Mouse (Mus musculus): ENCODE data around the gene Dclre1c. TPM values are rescaled to one million over a fixed set of nuclear protein-coding genes. Genes with fewer than 3 reads are reported as not detected.
"Not testable (repeated sequence)": the region's sequence is repeated elsewhere in the genome, so short reads cannot be mapped to it uniquely, and the experiment has no call there.

Gene Dclre1c
- total RNA-seq (2014; rRNA removed) (6.8 and 9.6 TPM in 2 replicates), polyA plus RNA-seq (2015; fragmentation: Nextera tagmentation; extraction: Ambion mirVana) (8.1 and 8.5 TPM in 2 replicates)

GRCm38 (mm10) chr2:3423841-3424578, at the start of gene Dclre1c:
Gene Dclre1c (plus strand): TSS chr2:3424131.
- no peak within 1 kb of the TSS for H3K27ac ChIP-seq
- no peaks in the 10 kb centered on the region; the same call in 1 of the 2 replicates for H3K36me3 ChIP-seq (ENCODE audit: insufficient read depth, low read length)
- WGBS, result under 1% methylated on average over 29 of the region's 29 CpGs
- DNase-seq (ENCODE audit: low spot score) (peak; percentile 95), ATAC-seq (peak; percentile 99)
- 0 out of 2 replicates have a peak, but pooled peaks cover 3% of the 10 kb centered on the region for H3K4me1 ChIP-seq (ENCODE audit: insufficient read depth, low read length)
- no peaks in the 10 kb centered on the region for H3K9me3 ChIP-seq (ENCODE audit: low read length)
- H3K9ac ChIP-seq (replicated peaks; ENCODE audit: low read length), result peak within 1 kb of the TSS; percentile 56
- peak within 1 kb of the TSS; percentile 70 for H3K4me3 ChIP-seq (ENCODE audit: low read length)
- H3K27me3 ChIP-seq (ENCODE audit: insufficient read depth, low read length), result no peaks in the 10 kb centered on the region
- peak within 1 kb of the TSS; percentile 99 for H3K4me2 ChIP-seq (ENCODE audit: low read depth, low read length)
- TF ChIP-seq CTCF (IDR thresholded peaks at IDR 0.05; ENCODE audit: low read depth), result peak; percentile 19; the same call in 1 of the 2 replicates

GRCm38 (mm10) chr2:3387105-3387860, 36.6 kb upstream of the Dclre1c start:
- no peaks in the 10 kb centered on the region for H3K36me3 ChIP-seq (ENCODE audit: insufficient read depth, low read length)
- no peaks in the 10 kb centered on the region for H3K9me3 ChIP-seq (ENCODE audit: low read length)
- TF ChIP-seq CTCF (IDR thresholded peaks at IDR 0.05; ENCODE audit: low read depth), result no peak
- H3K9ac ChIP-seq (replicated peaks; ENCODE audit: low read length), result no peak overlapping the region
- DNase-seq (ENCODE audit: low spot score), result no peak
- no peak for ATAC-seq
- WGBS, result 81% methylated on average over 6 of the region's 6 CpGs
- H3K27ac ChIP-seq, result no peak overlapping the region
- no peak overlapping the region for H3K4me3 ChIP-seq (ENCODE audit: low read length)
- no peak overlapping the region for H3K4me2 ChIP-seq (ENCODE audit: low read depth, low read length)
- H3K4me1 ChIP-seq (ENCODE audit: insufficient read depth, low read length), result no peaks in the 10 kb centered on the region
- H3K27me3 ChIP-seq (ENCODE audit: insufficient read depth, low read length), result no peaks in the 10 kb centered on the region

GRCm38 (mm10) chr2:3391945-3392344, 32.0 kb upstream of the Dclre1c start:
- Histone ChIP-seq H3K4me1 (ENCODE audit: insufficient read depth, low read length) (no peaks in the 10 kb centered on the region), H3K9ac (replicated peaks; ENCODE audit: low read length) (no peak overlapping the region), H3K36me3 (ENCODE audit: insufficient read depth, low read length) (no peaks in the 10 kb centered on the region), H3K9me3 (ENCODE audit: low read length) (no peaks in the 10 kb centered on the region), H3K27me3 (ENCODE audit: insufficient read depth, low read length) (no peaks in the 10 kb centered on the region), H3K27ac (no peak overlapping the region), H3K4me3 (ENCODE audit: low read length) (no peak overlapping the region), H3K4me2 (ENCODE audit: low read depth, low read length) (no peak overlapping the region)
- DNase-seq (ENCODE audit: low spot score) (no peak), ATAC-seq (no peak)
- WGBS, result 87% methylated on average over 2 of the region's 2 CpGs
- TF ChIP-seq CTCF (IDR thresholded peaks at IDR 0.05; ENCODE audit: low read depth), result no peak

GRCm38 (mm10) chr2:3397110-3397509, 26.8 kb upstream of the Dclre1c start, which contains the start of gene Olah:
Gene Olah (minus strand): TSS chr2:3397210.
- 65% methylated on average over 10 of the region's 10 CpGs for WGBS
- H3K4me3 ChIP-seq (ENCODE audit: low read length); ATAC-seq: not testable (repeated sequence)

GRCm38 (mm10) chr2:3405981-3406380, 17.9 kb upstream of the Dclre1c start:
- Histone ChIP-seq H3K9me3 (ENCODE audit: low read length) (no peaks in the 10 kb centered on the region), H3K4me3 (ENCODE audit: low read length) (no peak overlapping the region), H3K27me3 (ENCODE audit: insufficient read depth, low read length) (no peaks in the 10 kb centered on the region), H3K4me2 (ENCODE audit: low read depth, low read length) (no peak overlapping the region), H3K27ac (no peak overlapping the region), H3K4me1 (ENCODE audit: insufficient read depth, low read length) (no peaks in the 10 kb centered on the region), H3K36me3 (ENCODE audit: insufficient read depth, low read length) (no peaks in the 10 kb centered on the region), H3K9ac (replicated peaks; ENCODE audit: low read length) (no peak overlapping the region)
- no peak for DNase-seq (ENCODE audit: low spot score)
- WGBS, result 75% methylated on average over 4 of the region's 4 CpGs
- TF ChIP-seq CTCF (IDR thresholded peaks at IDR 0.05; ENCODE audit: low read depth), result no peak
- no peak for ATAC-seq

More at GRCm38 (mm10) chr2:3397110-3397509, 26.8 kb upstream of the Dclre1c start, which contains the start of gene Olah:
- not testable (repeated sequence) for H3K9me3 ChIP-seq (ENCODE audit: low read length); H3K27ac ChIP-seq; H3K36me3 ChIP-seq (ENCODE audit: insufficient read depth, low read length); H3K4me1 ChIP-seq (ENCODE audit: insufficient read depth, low read length); DNase-seq (ENCODE audit: low spot score); H3K9ac ChIP-seq (replicated peaks; ENCODE audit: low read length); H3K4me2 ChIP-seq (ENCODE audit: low read depth, low read length); H3K27me3 ChIP-seq (ENCODE audit: insufficient read depth, low read length)

- 87% methylated on average over 7 of the region's 7 CpGs for WGBS
- Histone ChIP-seq H3K4me2 (ENCODE audit: low read depth, low read length) (no peak overlapping the region), H3K36me3 (ENCODE audit: insufficient read depth, low read length) (no peaks in the 10 kb centered on the region), H3K4me1 (ENCODE audit: insufficient read depth, low read length) (no peaks in the 10 kb centered on the region), H3K4me3 (ENCODE audit: low read length) (no peak overlapping the region), H3K9ac (replicated peaks; ENCODE audit: low read length) (no peak overlapping the region), H3K27me3 (ENCODE audit: insufficient read depth, low read length) (no peaks in the 10 kb centered on the region), H3K27ac (no peak overlapping the region), H3K9me3 (ENCODE audit: low read length) (no peaks in the 10 kb centered on the region)
- TF ChIP-seq CTCF (IDR thresholded peaks at IDR 0.05; ENCODE audit: low read depth), result no peak
- no peak for ATAC-seq
- no peak for DNase-seq (ENCODE audit: low spot score)
Observed at GRCm38 (mm10) chr2:3407756-3408155, 16.2 kb upstream of the Dclre1c start.
